In genomic region chr8:112097883-112098635, GRCm38 (mm10) we compare ENCODE assay signal across 9 mouse cellular contexts.
A peak's percentile ranks its signal among the peaks of the same experiment; 100 is the strongest.
DNase-seq lines count a peak whose midpoint lies in the region; ATAC-seq and TF ChIP-seq lines count a peak whose summit lies in the region.
"Had no signal": no experiment of that assay in that cellular context is flagged by ENCODE, and none has a peak within 500 bp of the region (broad histone marks: within the 10 kb centered on the region; RNA-seq: fewer than 3 reads in every experiment).

No protein-coding gene starts in this region.

- no peak for TF ChIP-seq CTCF in thymus, adult 2 months (IDR thresholded peaks at IDR 0.05; ENCODE audit: borderline replicate concordance, control insufficient read depth, extremely low read depth, insufficient read depth, low read length, poor library complexity)

- H3K27me3 ChIP-seq in embryonic facial prominence, embryonic 10.5 days (replicated peaks; ENCODE audit: low read depth, poor library complexity, severe bottlenecking): no peaks in the 10 kb centered on the region
- H3K27me3 ChIP-seq in heart, embryonic 15.5 days: no peaks in the 10 kb centered on the region
- H3K27me3 ChIP-seq in thymus, adult 2 months (ENCODE audit: control insufficient read depth, insufficient read depth, low read length): no peaks in the 10 kb centered on the region
- H3K27me3 ChIP-seq: limb, embryonic 12.5 days had no signal

- ATAC-seq in heart, embryonic 15.5 days (replicated peaks; ENCODE audit: insufficient number of reproducible peaks, insufficient read depth, low FRiP score, low read depth): peak; percentile 96
- no peak for ATAC-seq in erythroid progenitor cell, adult 5-6 weeks (replicated peaks; ENCODE audit: low FRiP score, poor library complexity, severe bottlenecking)

- no peak for TF ChIP-seq POLR2A in thymus, adult 2 months (IDR thresholded peaks at IDR 0.05; ENCODE audit: control insufficient read depth, extremely low read depth, insufficient read depth, low read length, poor library complexity)

- no peak overlapping the region for H3K4me3 ChIP-seq in embryonic facial prominence, embryonic 10.5 days
- H3K4me3 ChIP-seq in heart, embryonic 15.5 days: no peak overlapping the region
- H3K4me3 ChIP-seq in thymus, adult 2 months (ENCODE audit: control insufficient read depth, insufficient read depth, low read length): no peak overlapping the region
- H3K4me3 ChIP-seq: limb, embryonic 12.5 days had no signal

- H3K4me1 ChIP-seq in embryonic facial prominence, embryonic 10.5 days: peaks cover under 1% of the 10 kb centered on the region; the same call in 1 of the 2 replicates
- peaks cover 3% of the 10 kb centered on the region; the same call in 1 of the 2 replicates for H3K4me1 ChIP-seq in heart, embryonic 15.5 days (replicated peaks)
- H3K4me1 ChIP-seq in thymus, adult 2 months (replicated peaks; ENCODE audit: control insufficient read depth, insufficient read depth, low read length): no peaks in the 10 kb centered on the region
- H3K4me1 ChIP-seq: limb, embryonic 12.5 days had no signal

- 91% methylated on average over 10 of the region's 10 CpGs for WGBS in embryonic facial prominence, embryonic 10.5 days
- 65% methylated on average over 10 of the region's 10 CpGs for WGBS in heart, embryonic 15.5 days
- 95% methylated on average over 10 of the region's 10 CpGs for WGBS in thymus, adult 2 months

- no peaks in the 10 kb centered on the region for H3K9me3 ChIP-seq in embryonic facial prominence, embryonic 10.5 days
- H3K9me3 ChIP-seq in heart, embryonic 15.5 days (replicated peaks): no peaks in the 10 kb centered on the region
- H3K9me3 ChIP-seq: limb, embryonic 12.5 days had no signal

- DNase-seq in gastrocnemius, postnatal 14 days: peak; percentile 6
- no peak for DNase-seq in gastrocnemius, postnatal 36 days
- DNase-seq in embryonic facial prominence, embryonic 10.5 days (ENCODE audit: low spot score): peak; percentile 9
- DNase-seq in layer of hippocampus, adult 8-10 months (ENCODE audit: low spot score in 2 of 2): peak; percentile 43 to 44
- peak; percentile 17 for DNase-seq in mesoderm, embryonic 11.5 days (ENCODE audit: low read depth, low spot score)
- DNase-seq in thymus, adult 2 months: no peak

- H3K9ac ChIP-seq in heart, embryonic 15.5 days: no peak overlapping the region
- H3K9ac ChIP-seq: limb, embryonic 12.5 days had no signal

- no peaks in the 10 kb centered on the region for H3K36me3 ChIP-seq in embryonic facial prominence, embryonic 10.5 days (replicated peaks)
- H3K36me3 ChIP-seq in heart, embryonic 15.5 days: no peaks in the 10 kb centered on the region
- no peaks in the 10 kb centered on the region for H3K36me3 ChIP-seq in thymus, adult 2 months (ENCODE audit: control insufficient read depth, insufficient read depth, low read length)
- H3K36me3 ChIP-seq: limb, embryonic 12.5 days had no signal

- intact Hi-C loops in gastrocnemius, postnatal 14 days (cut with DNase I; ENCODE audit: low total_unique reads): no loop called here
- intact Hi-C loops in gastrocnemius, postnatal 36 days (cut with DNase I): no loop called here

- no peak overlapping the region for H3K4me2 ChIP-seq in heart, embryonic 15.5 days
- H3K4me2 ChIP-seq: limb, embryonic 12.5 days had no signal

- H3K27ac ChIP-seq in embryonic facial prominence, embryonic 10.5 days (replicated peaks): no peak overlapping the region
- peak overlapping the region; percentile 65 for H3K27ac ChIP-seq in heart, embryonic 15.5 days
- H3K27ac ChIP-seq in thymus, adult 2 months (ENCODE audit: control insufficient read depth, insufficient read depth, low read length): no peak overlapping the region
- H3K27ac ChIP-seq: limb, embryonic 12.5 days had no signal

Comparison
In these comparisons a context has a peak if more than half of its experiments do, and no peak if none do; other contexts are left out.
1. DNase-seq: peak in gastrocnemius, postnatal 14 days (single experiment), embryonic facial prominence, embryonic 10.5 days (single experiment), layer of hippocampus, adult 8-10 months (2 of 2) and mesoderm, embryonic 11.5 days (single experiment); none in gastrocnemius, postnatal 36 days (0 of 2) and thymus, adult 2 months (single experiment).